Mouse (Mus musculus): ENCODE results near the gene Cmya5. TPM values are rescaled to one million over a fixed set of nuclear protein-coding genes. Genes with fewer than 3 reads are reported as not detected.
"Not testable (repeated sequence)": the region's sequence is repeated elsewhere in the genome, so short reads cannot be mapped to it uniquely, and the experiment has no call there.

The Cmya5 gene
- total RNA-seq (2015; ENCODE audit: low replicate concordance), result not detected in 2 replicates
- not detected in 2 replicates for total RNA-seq (2017; ENCODE audit: low replicate concordance)

GRCm38 (mm10) chr13:93144336-93145167 is at the start of gene Cmya5:
Cmya5 (minus strand) TSS chr13:93144724.
- ATAC-seq (replicated peaks; ENCODE audit: low FRiP score, poor library complexity, severe bottlenecking), result peak; percentile 56

- ATAC-seq (replicated peaks; ENCODE audit: low FRiP score, poor library complexity, severe bottlenecking), result no peak
Observed at GRCm38 (mm10) chr13:93192646-93193026, 48.1 kb upstream of the Cmya5 start.

- peak; percentile 99 for ATAC-seq (replicated peaks; ENCODE audit: low FRiP score, poor library complexity, severe bottlenecking)
Observed at GRCm38 (mm10) chr13:93191831-93192645, 47.5 kb upstream of the Cmya5 start, which contains the start of gene Tent2. Tent2 (minus strand) TSS chr13:93192385.

GRCm38 (mm10) chr13:93189416-93189815 is 44.9 kb upstream of the Cmya5 start:
- no peak for ATAC-seq (replicated peaks; ENCODE audit: low FRiP score, poor library complexity, severe bottlenecking)

GRCm38 (mm10) chr13:93188738-93189137 is 44.2 kb upstream of the Cmya5 start:
- no peak for ATAC-seq (replicated peaks; ENCODE audit: low FRiP score, poor library complexity, severe bottlenecking)

- not testable (repeated sequence) for ATAC-seq (replicated peaks; ENCODE audit: low FRiP score, poor library complexity, severe bottlenecking)
Observed at GRCm38 (mm10) chr13:93187792-93188191, 43.3 kb upstream of the Cmya5 start.

- ATAC-seq (replicated peaks; ENCODE audit: low FRiP score, poor library complexity, severe bottlenecking), result no peak
Observed at GRCm38 (mm10) chr13:93180351-93180750, 35.8 kb upstream of the Cmya5 start.

GRCm38 (mm10) chr13:93179522-93179921 is 35.0 kb upstream of the Cmya5 start:
- no peak for ATAC-seq (replicated peaks; ENCODE audit: low FRiP score, poor library complexity, severe bottlenecking)

GRCm38 (mm10) chr13:93177571-93177970 is 33.0 kb upstream of the Cmya5 start:
- ATAC-seq (replicated peaks; ENCODE audit: low FRiP score, poor library complexity, severe bottlenecking), result no peak

GRCm38 (mm10) chr13:93163303-93163702 is 18.8 kb upstream of the Cmya5 start:
- no peak for ATAC-seq (replicated peaks; ENCODE audit: low FRiP score, poor library complexity, severe bottlenecking)

- ATAC-seq (replicated peaks; ENCODE audit: low FRiP score, poor library complexity, severe bottlenecking), result no peak
Observed at GRCm38 (mm10) chr13:93162456-93162855, 17.9 kb upstream of the Cmya5 start.

- ATAC-seq (replicated peaks; ENCODE audit: low FRiP score, poor library complexity, severe bottlenecking), result no peak
Observed at GRCm38 (mm10) chr13:93158261-93158660, 13.7 kb upstream of the Cmya5 start.

- no peak for ATAC-seq (replicated peaks; ENCODE audit: low FRiP score, poor library complexity, severe bottlenecking)
Observed at GRCm38 (mm10) chr13:93153280-93153679, 8.8 kb upstream of the Cmya5 start.

- ATAC-seq (replicated peaks; ENCODE audit: low FRiP score, poor library complexity, severe bottlenecking), result no peak
Observed at GRCm38 (mm10) chr13:93143819-93144283, 673 bp downstream of the Cmya5 start.

GRCm38 (mm10) chr13:93141184-93141583 is 3.3 kb downstream of the Cmya5 start:
- ATAC-seq (replicated peaks; ENCODE audit: low FRiP score, poor library complexity, severe bottlenecking), result no peak

GRCm38 (mm10) chr13:93138059-93138458 is 6.5 kb downstream of the Cmya5 start:
- no peak for ATAC-seq (replicated peaks; ENCODE audit: low FRiP score, poor library complexity, severe bottlenecking)

GRCm38 (mm10) chr13:93137098-93137497 is 7.4 kb downstream of the Cmya5 start:
- ATAC-seq (replicated peaks; ENCODE audit: low FRiP score, poor library complexity, severe bottlenecking), result no peak

- ATAC-seq (replicated peaks; ENCODE audit: low FRiP score, poor library complexity, severe bottlenecking), result no peak
Observed at GRCm38 (mm10) chr13:93136251-93136650, 8.3 kb downstream of the Cmya5 start.

- ATAC-seq (replicated peaks; ENCODE audit: low FRiP score, poor library complexity, severe bottlenecking), result no peak
Observed at GRCm38 (mm10) chr13:93135501-93135900, 9.0 kb downstream of the Cmya5 start.

- ATAC-seq (replicated peaks; ENCODE audit: low FRiP score, poor library complexity, severe bottlenecking), result no peak
Observed at GRCm38 (mm10) chr13:93130674-93131073, 13.8 kb downstream of the Cmya5 start.

- ATAC-seq (replicated peaks; ENCODE audit: low FRiP score, poor library complexity, severe bottlenecking), result no peak
Observed at GRCm38 (mm10) chr13:93128961-93129360, 15.6 kb downstream of the Cmya5 start.
